Mouse (Mus musculus): ENCODE data around the gene S100a11. TPM values are rescaled to one million over a fixed set of nuclear protein-coding genes. Genes with fewer than 3 reads are reported as not detected.

Gene S100a11
- 28.0 TPM for polyA plus RNA-seq (2015; fragmentation: Illumina TruSeq; extraction: RNeasy Lipid Tissue Mini Kit (QIAGEN cat#74804); ENCODE audit: low read depth, low replicate concordance)

DNA sequence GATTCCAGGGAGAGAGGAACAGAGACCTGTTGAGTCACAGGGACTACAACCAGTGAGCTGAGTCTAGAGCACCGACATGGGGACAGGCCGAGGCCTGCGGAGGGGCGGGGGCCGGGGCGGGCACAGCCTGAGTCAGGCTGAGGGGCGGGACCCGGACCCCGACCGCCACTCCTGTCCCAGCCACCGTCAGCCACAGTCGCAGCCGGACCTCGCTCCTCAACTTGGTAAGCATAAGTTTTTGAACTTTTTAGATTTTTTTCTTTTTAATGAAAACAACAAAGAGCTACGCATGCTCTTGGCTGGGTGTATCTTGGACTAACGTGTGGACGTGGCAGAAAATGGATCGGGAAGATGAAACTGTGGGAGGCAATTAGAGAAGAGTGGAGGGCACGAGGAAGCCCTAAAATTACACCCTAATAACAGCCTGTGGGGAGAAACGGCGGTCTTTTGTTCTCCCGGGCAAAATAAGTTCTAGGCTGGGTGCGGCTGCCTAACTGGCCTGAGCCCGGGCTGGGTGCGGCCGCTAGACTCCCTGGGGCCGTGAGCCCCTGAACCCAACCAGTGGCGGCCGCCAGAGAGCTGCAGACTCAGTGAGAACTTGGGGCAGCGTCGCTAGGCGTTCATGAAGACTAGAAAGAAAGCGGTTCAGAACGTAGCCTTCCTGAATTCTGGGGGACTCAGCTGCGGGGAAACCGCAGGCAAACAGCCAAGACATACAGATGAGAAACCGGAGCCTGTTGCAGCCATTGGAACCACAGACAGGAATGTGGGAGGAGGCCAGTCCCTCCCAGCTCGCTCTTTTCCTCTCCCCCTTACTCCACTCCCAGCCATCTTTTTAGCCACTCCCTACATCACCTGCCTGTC, at the start of gene S100a11:
Gene S100a11 (plus strand): TSS at position 159 of the 864 bp plus-strand sequence.

DNA sequence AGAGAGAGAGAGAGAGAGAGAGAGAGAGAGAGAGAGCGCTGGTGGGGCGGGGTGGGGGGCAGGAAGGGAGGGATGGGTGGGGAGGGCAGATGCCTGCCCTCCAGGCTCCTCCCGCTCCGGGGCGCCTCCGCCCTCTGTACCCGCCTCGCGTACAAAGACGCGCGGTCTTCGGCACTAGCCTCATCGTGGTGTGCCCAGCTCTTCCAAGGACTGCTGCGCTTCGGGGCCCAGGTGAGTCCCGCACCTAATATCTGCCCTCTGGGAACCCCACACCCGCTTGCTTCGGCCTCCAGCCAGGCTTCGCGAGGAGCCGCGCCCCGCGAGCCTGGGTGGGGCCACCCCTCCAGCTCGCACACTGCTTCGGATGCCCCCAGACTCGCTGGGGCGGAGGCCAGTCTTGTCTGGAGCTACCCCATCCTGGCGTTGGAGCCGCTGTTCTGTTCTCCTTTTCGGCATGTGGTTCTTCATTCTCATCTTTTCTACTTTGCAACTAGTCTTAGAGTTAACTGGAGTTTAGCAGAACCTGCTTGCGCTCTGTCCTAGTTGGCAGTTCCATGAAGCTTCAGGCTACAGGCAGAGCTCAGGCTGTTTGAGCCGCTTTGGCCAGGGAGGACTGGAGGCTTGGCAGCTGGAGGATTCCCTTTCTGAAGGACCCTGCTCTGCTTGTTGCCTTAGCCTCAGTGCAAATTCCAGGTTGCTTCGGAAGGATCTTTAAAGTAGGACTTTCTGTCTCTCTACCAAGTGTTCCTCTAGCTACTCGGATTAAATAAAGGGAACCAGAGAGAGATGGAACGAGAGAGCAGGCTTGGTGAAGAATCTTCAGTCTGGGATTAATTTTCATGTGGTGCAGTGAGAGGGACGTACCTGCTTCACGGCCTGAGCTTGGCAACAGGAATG, 34.9 kb downstream of the S100a11 start, which contains the start of gene S100a10:
Gene S100a10 (plus strand): TSS at position 100 of the 897 bp plus-strand sequence.

Other genes starting within 250 kb of the S100a11 start
- gene Flg, start 247.0 kb upstream of the S100a11 start, polyA plus RNA-seq (2015; fragmentation: Illumina TruSeq; extraction: RNeasy Lipid Tissue Mini Kit (QIAGEN cat#74804); ENCODE audit: low read depth, low replicate concordance), result not detected
- not detected for gene Hrnr, start 200.7 kb upstream of the S100a11 start, polyA plus RNA-seq (2015; fragmentation: Illumina TruSeq; extraction: RNeasy Lipid Tissue Mini Kit (QIAGEN cat#74804); ENCODE audit: low read depth, low replicate concordance)
- gene Rptn, start 126.8 kb upstream of the S100a11 start, polyA plus RNA-seq (2015; fragmentation: Illumina TruSeq; extraction: RNeasy Lipid Tissue Mini Kit (QIAGEN cat#74804); ENCODE audit: low read depth, low replicate concordance), result not detected
- gene Tchh, start 78.2 kb upstream of the S100a11 start, polyA plus RNA-seq (2015; fragmentation: Illumina TruSeq; extraction: RNeasy Lipid Tissue Mini Kit (QIAGEN cat#74804); ENCODE audit: low read depth, low replicate concordance), result 2.4 TPM
- gene Tchhl1, start 51.7 kb upstream of the S100a11 start, polyA plus RNA-seq (2015; fragmentation: Illumina TruSeq; extraction: RNeasy Lipid Tissue Mini Kit (QIAGEN cat#74804); ENCODE audit: low read depth, low replicate concordance), result not detected
- gene S100a10, start 34.6 kb downstream of the S100a11 start, polyA plus RNA-seq (2015; fragmentation: Illumina TruSeq; extraction: RNeasy Lipid Tissue Mini Kit (QIAGEN cat#74804); ENCODE audit: low read depth, low replicate concordance), result 99.2 TPM
- not detected for gene Tdpoz2, start 132.2 kb downstream of the S100a11 start, polyA plus RNA-seq (2015; fragmentation: Illumina TruSeq; extraction: RNeasy Lipid Tissue Mini Kit (QIAGEN cat#74804); ENCODE audit: low read depth, low replicate concordance)
- not detected for gene Tdpoz1, start 155.8 kb downstream of the S100a11 start, polyA plus RNA-seq (2015; fragmentation: Illumina TruSeq; extraction: RNeasy Lipid Tissue Mini Kit (QIAGEN cat#74804); ENCODE audit: low read depth, low replicate concordance)
- not detected for gene Gm37596, start 172.6 kb downstream of the S100a11 start, polyA plus RNA-seq (2015; fragmentation: Illumina TruSeq; extraction: RNeasy Lipid Tissue Mini Kit (QIAGEN cat#74804); ENCODE audit: low read depth, low replicate concordance)

Data from brain, adult 10 weeks (tissue).